Mouse (Mus musculus) limb, embryonic 11.5 days (tissue): ENCODE measurements around the gene 1500009C09Rik. TPM values are rescaled to one million over a fixed set of nuclear protein-coding genes. Genes with fewer than 3 reads are reported as not detected.
A peak's percentile ranks its signal among the peaks of the same experiment; 100 is the strongest.
"Not testable (repeated sequence)": the region's sequence is repeated elsewhere in the genome, so short reads cannot be mapped to it uniquely, and the experiment has no call there.

Experiments used
- ATAC-seq: fragments of 200-750 bp; cut with Nextera tagmentation; 2 replicates; pipeline ENCODE4 v1.8.0; 2017; ENCODE audit warnings: low read depth; ENCODE audit not compliant: insufficient number of reproducible peaks, low FRiP score, low TSS enrichment
- DNase-seq: peaks from one replicate; pipeline ENCODE4 v3.0.0-alpha.2; 2015; ENCODE audit warnings: low spot score
- H3K27ac ChIP-seq: fragments of 300-500 bp; sonication (generic); replicated peaks from 2 replicates; pipeline ENCODE4 v1.5.1; 2014; ENCODE audit warnings: low read depth, mild to moderate bottlenecking, low read length
- H3K27me3 ChIP-seq: fragments of 300-500 bp; sonication (generic); 2 replicates; pipeline ENCODE4 v1.6.1; 2014; ENCODE audit warnings: mild to moderate bottlenecking, low read length, mixed read lengths; ENCODE audit not compliant: control insufficient read depth, insufficient read depth
- H3K36me3 ChIP-seq: fragments of 300-500 bp; sonication (generic); 2 replicates; pipeline ENCODE4 v1.6.1; 2014; ENCODE audit warnings: mild to moderate bottlenecking, low read length, moderate library complexity, mixed read lengths; ENCODE audit not compliant: control insufficient read depth, insufficient read depth
- H3K4me1 ChIP-seq: fragments of 300-500 bp; sonication (generic); 2 replicates; pipeline ENCODE4 v1.6.1; 2014; ENCODE audit warnings: low read length, mixed read lengths; ENCODE audit not compliant: control insufficient read depth, insufficient read depth
- H3K4me2 ChIP-seq: fragments of 300-500 bp; sonication (generic); 2 replicates; pipeline ENCODE4 v1.6.1; 2014; ENCODE audit warnings: low read depth, mild to moderate bottlenecking, moderate library complexity; ENCODE audit not compliant: severe bottlenecking
- H3K4me3 ChIP-seq: fragments of 300-500 bp; sonication (generic); 2 replicates; pipeline ENCODE4 v1.5.1; 2014; ENCODE audit warnings: low read depth, low read length
- H3K9ac ChIP-seq: fragments of 300-500 bp; sonication (generic); 2 replicates; pipeline ENCODE4 v1.6.1; 2014; ENCODE audit warnings: mild to moderate bottlenecking, low read length
- H3K9me3 ChIP-seq: fragments of 300-500 bp; sonication (generic); 2 replicates; pipeline ENCODE4 v1.6.1; 2016; ENCODE audit warnings: low read length; ENCODE audit not compliant: control insufficient read depth
- WGBS: fragments of 180-500 bp; shearing (Covaris S2); extraction: QIAGEN DNeasy Blood & Tissue Kit; methylation state at CpG from one replicate; pipeline ENCODE4 v1.1.7; 2014; 5-methylcytosine and 5-hydroxymethylcytosine counted together
- polyA plus RNA-seq: library from polyadenylated mRNA; unstranded; fragments of >200 nt; fragmentation: Nextera tagmentation; extraction: Ambion mirVana; gene quantifications from 2 replicates; pipeline ENCODE4 v1.2.1, GENCODE M21; 2014

The 1500009C09Rik gene
- polyA plus RNA-seq, 1 experiment from 2014 or later: not detected

GRCm38 (mm10) chr15:82235661-82236060, 16.5 kb upstream of the 1500009C09Rik start:
- no peak overlapping the region for H3K9ac ChIP-seq
- DNase-seq: no peak
- H3K4me1 ChIP-seq: no peaks in the 10 kb centered on the region
- WGBS: 79% methylated on average over 10 of the region's 10 CpGs
- no peaks in the 10 kb centered on the region for H3K9me3 ChIP-seq
- no peak for ATAC-seq
- H3K36me3 ChIP-seq: no peaks in the 10 kb centered on the region
- no peak overlapping the region for H3K27ac ChIP-seq
- no peak overlapping the region for H3K4me3 ChIP-seq
- no peaks in the 10 kb centered on the region for H3K27me3 ChIP-seq
- no peak overlapping the region for H3K4me2 ChIP-seq

- no peaks in the 10 kb centered on the region for H3K36me3 ChIP-seq
- DNase-seq (peak; percentile 90), ATAC-seq (no peak)
- H3K9me3 ChIP-seq: no peaks in the 10 kb centered on the region
- 22% methylated on average over 5 of the region's 5 CpGs for WGBS
- no peak overlapping the region for H3K4me3 ChIP-seq
- H3K27me3 ChIP-seq: no peaks in the 10 kb centered on the region
- no peak overlapping the region for H3K9ac ChIP-seq
- no peak overlapping the region for H3K4me2 ChIP-seq
- no peaks in the 10 kb centered on the region for H3K4me1 ChIP-seq
- H3K27ac ChIP-seq: no peak overlapping the region
These were observed 15.6 kb upstream of the 1500009C09Rik start for GRCm38 (mm10) chr15:82236565-82236964.

GRCm38 (mm10) chr15:82243311-82243710, 8.9 kb upstream of the 1500009C09Rik start:
- no peak overlapping the region for H3K9ac ChIP-seq
- peak overlapping the region; percentile 61 for H3K4me2 ChIP-seq
- no peaks in the 10 kb centered on the region for H3K9me3 ChIP-seq
- H3K27ac ChIP-seq: no peak overlapping the region
- WGBS: 75% methylated on average over 3 of the region's 3 CpGs
- ATAC-seq (no peak), DNase-seq (no peak)
- no peaks in the 10 kb centered on the region for H3K27me3 ChIP-seq
- no peaks in the 10 kb centered on the region; the same call in 1 of the 2 replicates for H3K4me1 ChIP-seq
- H3K4me3 ChIP-seq: peak overlapping the region; percentile 74
- H3K36me3 ChIP-seq: no peaks in the 10 kb centered on the region

GRCm38 (mm10) chr15:82243742-82244114, 8.5 kb upstream of the 1500009C09Rik start:
- H3K36me3 ChIP-seq: no peaks in the 10 kb centered on the region
- H3K27me3 ChIP-seq: no peaks in the 10 kb centered on the region
- WGBS: 9% methylated on average over 12 of the region's 12 CpGs
- no peak for DNase-seq
- no peak overlapping the region for H3K27ac ChIP-seq
- peak overlapping the region; percentile 74 for H3K4me3 ChIP-seq
- peak; percentile 18; the same call in 1 of the 2 replicates for ATAC-seq
- peak overlapping the region; percentile 75 for H3K9ac ChIP-seq
- peak overlapping the region; percentile 61 for H3K4me2 ChIP-seq
- H3K9me3 ChIP-seq: no peaks in the 10 kb centered on the region
- no peaks in the 10 kb centered on the region; the same call in 1 of the 2 replicates for H3K4me1 ChIP-seq

GRCm38 (mm10) chr15:82244115-82244804, 7.9 kb upstream of the 1500009C09Rik start, which contains the start of gene Cenpm:
TSS of gene Cenpm (minus strand) at chr15:82244748.
- Histone ChIP-seq H3K4me3 (peak within 1 kb of the TSS; percentile 74), H3K27ac (peak within 1 kb of the TSS; percentile 80), H3K36me3 (no peaks in the 10 kb centered on the region), H3K9ac (peak within 1 kb of the TSS; percentile 75), H3K9me3 (no peaks in the 10 kb centered on the region), H3K4me2 (peak within 1 kb of the TSS; percentile 61), H3K4me1 (no peaks in the 10 kb centered on the region; the same call in 1 of the 2 replicates), H3K27me3 (no peaks in the 10 kb centered on the region)
- WGBS: under 1% methylated on average over 65 of the region's 65 CpGs
- ATAC-seq: peak; percentile 94
- DNase-seq: peak; percentile 94

- H3K4me1 ChIP-seq, H3K9me3 ChIP-seq, H3K27ac ChIP-seq, H3K27me3 ChIP-seq, ATAC-seq, DNase-seq, H3K36me3 ChIP-seq: not testable (repeated sequence)
- H3K9ac ChIP-seq: peak overlapping the region; percentile 65
- H3K4me2 ChIP-seq: peak overlapping the region; percentile 61
- WGBS: 24% methylated on average over 9 of the region's 9 CpGs
- H3K4me3 ChIP-seq: peak overlapping the region; percentile 74
These were observed 7.4 kb upstream of the 1500009C09Rik start for GRCm38 (mm10) chr15:82244805-82245161.

GRCm38 (mm10) chr15:82247131-82247776, 4.9 kb upstream of the 1500009C09Rik start:
- ATAC-seq (no peak), DNase-seq (no peak)
- 77% methylated on average over 3 of the region's 3 CpGs for WGBS
- Histone ChIP-seq H3K4me3 (no peak overlapping the region), H3K27ac (no peak overlapping the region), H3K9ac (no peak overlapping the region), H3K4me2 (no peak overlapping the region), H3K27me3 (no peaks in the 10 kb centered on the region), H3K36me3 (no peaks in the 10 kb centered on the region), H3K4me1 (no peaks in the 10 kb centered on the region; the same call in 1 of the 2 replicates), H3K9me3 (no peaks in the 10 kb centered on the region)

- Histone ChIP-seq H3K27ac (no peak overlapping the region), H3K9ac (no peak overlapping the region), H3K9me3 (no peaks in the 10 kb centered on the region), H3K4me3 (no peak overlapping the region), H3K27me3 (no peaks in the 10 kb centered on the region), H3K36me3 (no peaks in the 10 kb centered on the region), H3K4me2 (no peak overlapping the region), H3K4me1 (no peaks in the 10 kb centered on the region)
- DNase-seq (no peak), ATAC-seq (no peak)
- WGBS: 95% methylated on average over 3 of the region's 3 CpGs
These were observed 618 bp upstream of the 1500009C09Rik start for GRCm38 (mm10) chr15:82251579-82251978.
